Mouse (Mus musculus) lung, postnatal 10 days (tissue): ENCODE measurements around the gene Gm8113.
"Not testable (repeated sequence)": the region's sequence is repeated elsewhere in the genome, so short reads cannot be mapped to it uniquely, and the experiment has no call there.

Experiments
- DNase-seq: peaks from one replicate; pipeline ENCODE4 v3.0.0; 2021

The Gm8113 gene

DNA sequence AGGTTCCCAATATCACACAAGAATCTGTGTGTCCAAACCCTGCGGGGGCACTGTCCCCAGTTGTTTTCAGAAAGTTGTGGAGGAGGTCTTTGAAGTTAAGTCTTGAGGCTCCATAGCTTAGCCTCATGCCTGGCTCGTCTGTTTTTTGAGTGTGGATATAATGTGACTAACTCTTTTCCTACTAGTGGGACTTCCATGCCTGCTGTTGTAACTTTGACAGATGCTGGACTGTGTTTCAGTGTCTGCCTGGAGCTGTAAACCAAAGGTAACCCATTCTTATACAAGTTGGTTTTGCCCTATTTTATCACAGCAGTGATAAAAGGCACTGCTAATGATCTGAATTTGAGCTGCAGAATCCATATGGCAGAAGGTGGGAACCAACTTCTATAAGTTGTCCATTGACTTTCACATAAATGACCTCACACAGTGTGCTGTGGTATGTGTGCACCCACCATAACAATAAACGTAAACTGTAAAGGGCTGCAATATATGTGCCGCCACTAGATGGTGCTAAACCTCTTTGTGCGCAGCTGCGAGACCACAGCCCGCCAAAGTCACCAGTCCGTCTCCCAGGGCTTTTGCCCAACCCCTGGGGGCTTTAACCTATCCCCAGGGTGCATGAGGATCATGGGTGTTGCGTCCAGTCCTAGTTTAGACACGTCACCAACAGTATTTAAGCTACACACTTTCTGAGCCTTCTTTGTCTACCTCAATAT lies at the start of gene Gm8113:
Gm8113 (plus strand) TSS at position 703 of the 716 bp plus-strand sequence.
- peak; percentile 74 for DNase-seq

DNA sequence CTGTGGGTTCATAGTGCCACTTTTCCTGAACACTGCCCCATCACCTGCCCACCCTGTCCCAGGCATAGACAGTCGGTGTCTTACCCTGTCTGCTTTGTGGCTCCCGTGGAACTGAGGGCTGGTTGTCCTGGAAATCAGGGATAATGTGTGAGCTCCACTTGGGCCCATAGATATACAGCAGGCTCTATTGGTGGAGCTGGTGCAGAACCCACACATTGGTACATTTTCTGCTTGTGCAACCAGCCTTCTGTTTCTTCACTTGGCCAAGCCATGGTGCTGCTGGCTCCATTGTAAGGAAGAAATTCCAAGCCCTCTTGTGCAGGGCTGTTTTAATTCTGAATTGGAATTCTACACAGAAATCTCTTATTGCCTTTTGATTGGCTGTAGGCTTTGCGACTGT lies 49.8 kb upstream of the Gm8113 start, which contains the start of gene Ear1:
Ear1 (minus strand) TSS at position 101 of the 400 bp plus-strand sequence.
- not testable (repeated sequence) for DNase-seq

DNA sequence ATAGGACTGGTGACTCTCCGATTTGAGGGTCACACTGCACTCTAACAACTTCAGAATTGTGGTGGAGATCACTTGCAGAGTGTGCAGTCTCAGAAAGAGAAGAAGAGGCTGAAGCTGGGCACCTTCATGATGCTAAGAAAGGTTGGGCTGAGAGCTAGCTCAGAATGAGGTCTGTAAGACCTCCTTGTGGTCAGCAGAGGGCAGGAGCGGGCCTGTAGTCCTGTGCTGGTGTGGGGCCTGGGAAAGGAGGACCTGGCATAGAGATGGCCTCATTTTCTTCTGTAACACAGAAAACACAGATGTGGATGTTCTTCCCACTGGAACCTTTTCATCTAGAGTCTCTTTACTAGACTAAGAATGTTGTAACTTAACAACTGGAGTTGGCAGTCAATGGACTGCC lies 47.4 kb upstream of the Gm8113 start:
- not testable (repeated sequence) for DNase-seq

DNA sequence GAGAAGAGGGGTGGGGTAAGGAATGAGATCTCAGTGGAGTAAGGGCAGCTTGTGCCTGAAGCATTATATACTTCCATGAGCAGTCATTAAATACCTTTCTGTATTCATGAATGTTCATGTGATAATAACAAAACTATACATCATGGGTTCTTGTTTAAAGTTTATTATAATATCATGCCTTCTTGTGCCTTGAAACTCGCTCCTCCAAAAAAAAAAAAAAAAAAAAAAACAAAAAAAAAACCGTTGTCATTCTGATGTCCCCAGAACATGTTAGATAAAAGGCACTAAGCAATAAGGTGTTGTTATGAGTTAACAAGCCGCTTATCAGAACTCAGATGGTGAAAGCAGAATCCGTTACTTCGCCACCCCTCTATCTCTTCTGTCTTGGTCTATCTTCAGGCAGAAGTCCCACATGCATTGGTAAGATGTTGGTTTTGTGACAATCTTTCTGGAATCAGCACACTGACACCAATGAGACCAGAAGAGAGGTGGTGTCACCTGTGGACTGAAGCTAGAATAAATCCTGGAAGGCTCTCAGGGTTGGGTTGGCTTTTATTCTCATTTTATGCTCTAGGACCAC lies 45.1 kb upstream of the Gm8113 start:
- DNase-seq, result not testable (repeated sequence)

DNA sequence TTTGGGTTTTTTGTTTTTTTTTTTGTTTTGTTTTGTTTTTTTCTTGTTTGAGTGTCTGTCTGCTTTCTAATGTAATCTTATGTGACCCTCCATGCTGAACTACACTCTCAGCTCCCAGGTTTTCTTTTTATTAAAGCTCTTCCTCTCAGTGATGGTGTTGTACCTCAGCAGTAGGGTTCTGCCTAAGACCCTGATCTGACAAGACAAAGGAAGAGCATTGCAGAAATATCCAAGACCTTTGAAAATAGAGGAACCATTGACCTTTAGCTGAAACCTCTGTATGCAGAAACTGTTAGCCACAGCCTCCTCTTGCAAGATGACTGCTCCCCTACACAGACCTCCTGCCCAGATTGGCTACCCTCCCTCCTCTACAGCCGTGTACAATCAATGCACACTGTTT lies 39.0 kb upstream of the Gm8113 start:
- not testable (repeated sequence) for DNase-seq

DNA sequence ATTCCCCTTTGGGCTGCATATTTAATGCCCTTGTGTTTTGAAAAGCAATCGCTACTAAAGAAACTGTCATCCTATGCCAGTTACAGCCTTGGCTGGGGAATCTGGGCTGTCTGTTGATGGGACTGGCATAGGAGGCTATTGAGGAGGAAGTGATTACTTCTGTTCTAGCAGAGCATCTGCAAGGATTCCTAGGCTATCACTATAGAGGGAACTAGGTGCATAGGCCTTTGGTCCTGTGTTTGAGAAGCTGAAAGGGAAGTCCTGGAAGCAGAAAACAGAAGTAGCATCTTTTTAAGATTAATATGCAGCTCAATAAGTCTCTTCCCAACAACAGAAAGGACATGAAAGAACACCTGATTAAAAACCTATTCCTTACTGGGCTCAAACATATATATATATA lies 33.9 kb upstream of the Gm8113 start:
- not testable (repeated sequence) for DNase-seq

DNA sequence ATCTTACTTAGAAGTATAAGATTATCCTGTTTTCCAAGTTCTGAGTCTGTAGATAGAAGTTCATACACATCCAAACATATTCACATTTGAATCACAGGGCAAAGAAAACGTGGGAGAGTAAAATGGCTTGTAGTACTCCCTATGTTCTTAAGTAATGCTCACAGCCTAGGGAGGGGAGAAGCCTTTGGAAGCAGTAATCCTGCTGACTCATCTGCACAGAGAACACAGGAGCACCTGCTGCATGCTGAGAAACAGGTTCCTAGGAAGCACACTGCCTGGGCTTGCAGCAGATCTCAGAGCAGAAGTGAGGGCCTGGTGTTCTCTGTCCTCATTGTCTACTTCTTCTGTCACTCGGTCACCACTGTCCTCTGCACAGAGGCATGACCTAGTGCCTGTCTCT lies 29.8 kb upstream of the Gm8113 start:
- not testable (repeated sequence) for DNase-seq

DNA sequence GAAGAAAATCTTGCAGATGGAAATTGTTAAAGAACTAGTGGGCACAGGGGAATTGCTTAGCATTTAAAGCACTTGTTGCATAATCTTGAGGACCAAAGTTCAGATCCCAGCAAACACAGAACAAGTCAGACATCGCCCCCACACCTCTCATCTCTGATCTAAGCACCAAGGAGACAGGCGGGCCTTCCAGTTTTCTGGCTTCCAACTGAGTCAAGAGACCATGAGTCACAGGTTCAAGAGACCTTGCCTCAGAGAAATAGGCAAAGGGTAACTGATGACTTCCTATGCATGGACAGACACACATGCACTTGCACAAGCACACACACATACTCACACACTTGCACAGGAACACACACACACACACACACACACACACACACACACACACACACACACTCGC lies 26.6 kb upstream of the Gm8113 start:
- DNase-seq, result not testable (repeated sequence)

DNA sequence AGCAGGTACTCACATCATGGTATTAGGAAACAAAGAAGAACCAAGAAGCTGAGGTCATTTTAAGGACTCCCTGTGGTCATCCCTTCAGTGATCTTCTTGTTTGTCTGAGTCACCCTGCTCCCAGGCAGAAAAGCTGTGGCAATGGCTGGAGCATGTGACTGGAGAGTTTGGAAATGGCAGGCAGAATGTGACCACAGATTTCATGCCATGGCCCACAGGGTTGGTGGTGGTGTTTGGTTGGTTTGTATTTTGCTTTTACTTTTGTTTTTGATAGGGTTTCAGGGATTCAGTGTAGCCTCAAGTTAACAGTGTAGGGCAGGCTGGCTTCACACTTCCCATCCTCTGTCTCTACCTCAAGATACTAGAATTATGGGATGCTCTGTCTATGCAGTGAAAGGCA lies 7.0 kb upstream of the Gm8113 start:
- not testable (repeated sequence) for DNase-seq

DNA sequence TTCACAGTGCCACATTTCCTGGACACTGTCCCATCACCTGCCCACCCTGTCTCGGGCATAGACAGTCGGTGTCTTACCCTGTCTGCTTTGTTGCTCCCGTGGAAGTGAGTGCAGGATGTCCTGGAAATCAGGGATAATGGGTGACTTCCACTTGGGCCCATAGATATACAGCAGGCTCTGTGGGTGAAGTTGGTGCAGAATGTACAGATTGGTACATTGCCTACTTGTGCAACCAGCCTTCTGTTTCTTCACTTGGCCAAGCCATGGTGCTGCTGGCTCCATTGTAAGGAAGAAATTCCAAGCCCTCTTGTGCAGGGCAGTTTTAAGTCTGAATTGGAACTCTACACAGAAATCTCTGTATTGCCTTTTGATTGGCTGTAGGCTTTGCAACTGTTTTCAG lies 1.7 kb upstream of the Gm8113 start, which contains the start of gene Ear10:
Ear10 (minus strand) TSS at position 101 of the 400 bp plus-strand sequence.
- DNase-seq, result not testable (repeated sequence)

DNA sequence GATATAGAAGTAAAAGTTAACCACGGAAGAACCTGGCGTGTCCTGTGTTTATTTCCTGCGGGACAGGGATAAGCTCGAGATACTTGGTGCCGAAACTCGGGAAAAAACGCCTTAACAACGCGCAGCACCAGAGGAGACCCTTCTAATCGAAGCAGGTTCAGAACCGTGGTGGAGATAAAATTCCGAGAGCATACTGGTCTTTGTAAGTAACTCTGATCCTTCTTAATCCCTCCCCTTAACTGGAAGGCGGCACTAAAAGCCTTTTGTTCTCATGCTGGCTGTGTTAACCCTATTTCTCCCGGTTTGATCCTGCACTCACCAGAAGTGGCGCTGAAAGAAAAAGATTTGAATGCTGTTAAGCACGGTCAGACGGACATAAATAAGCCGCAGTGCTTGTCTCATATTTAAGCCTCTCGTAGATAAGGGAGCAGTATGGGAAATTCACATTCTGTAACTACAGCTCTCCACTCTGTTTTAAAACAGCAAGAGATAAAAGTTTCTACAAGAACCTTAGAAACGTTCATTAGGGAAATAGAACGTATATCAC lies 287 bp downstream of the Gm8113 start:
- DNase-seq, result not testable (repeated sequence)

DNA sequence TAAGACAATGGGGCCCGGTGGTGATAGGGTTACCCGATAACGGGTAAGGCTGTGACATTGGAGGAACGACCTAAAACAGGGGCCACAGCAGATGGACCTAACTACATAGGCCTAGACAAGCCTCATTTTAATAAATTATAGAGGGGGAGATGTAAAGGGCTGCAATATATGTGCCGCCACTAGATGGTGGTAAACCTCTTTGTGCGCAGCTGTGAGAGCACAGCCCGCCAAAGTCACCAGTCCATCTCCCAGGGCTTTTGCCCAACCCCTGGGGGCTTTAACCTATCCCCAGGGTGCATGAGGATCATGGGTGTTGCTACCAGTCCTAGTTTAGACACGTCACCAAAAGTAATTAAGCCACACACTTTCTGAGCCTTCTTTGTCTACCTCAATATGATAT lies 7.8 kb downstream of the Gm8113 start:
- DNase-seq, result peak; percentile 30

DNA sequence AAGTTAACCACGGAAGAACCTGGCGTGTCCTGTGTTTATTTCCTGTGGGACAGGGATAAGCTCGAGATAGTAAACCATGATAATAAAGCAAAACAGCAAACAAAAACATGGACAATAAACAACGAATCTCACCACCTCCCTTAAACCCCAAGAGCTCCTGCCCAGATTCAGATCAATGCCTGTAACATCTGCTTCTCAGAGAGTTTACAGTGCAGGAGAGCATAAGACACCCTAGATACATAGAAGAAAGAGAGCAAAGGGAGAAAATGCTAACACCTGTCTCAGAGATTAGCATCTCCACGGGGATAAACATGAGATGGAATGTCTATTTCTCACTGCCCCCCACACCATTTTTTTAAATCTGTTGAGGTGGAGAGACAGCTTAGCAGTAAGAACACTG lies 8.2 kb downstream of the Gm8113 start:
- DNase-seq, result not testable (repeated sequence)

DNA sequence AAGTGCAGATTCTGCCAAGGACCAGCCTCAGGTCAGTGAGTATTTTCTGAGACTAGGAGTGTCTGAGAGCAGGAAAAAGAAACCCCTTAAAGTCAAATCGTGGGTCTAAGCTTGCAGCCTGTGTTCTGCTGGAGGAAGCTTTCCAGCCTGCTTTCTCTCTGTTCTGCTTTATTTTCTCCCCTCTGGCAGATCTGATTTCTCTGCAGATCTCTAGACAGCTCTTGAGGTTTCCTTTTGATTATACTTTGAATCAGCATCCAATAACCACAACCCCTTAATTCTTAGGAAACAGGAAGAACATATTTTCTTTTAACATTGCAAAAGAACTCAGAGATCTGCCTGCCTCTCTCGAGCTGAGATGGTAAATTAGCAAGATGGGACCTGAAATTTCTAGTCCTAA lies 28.2 kb downstream of the Gm8113 start:
- not testable (repeated sequence) for DNase-seq

DNA sequence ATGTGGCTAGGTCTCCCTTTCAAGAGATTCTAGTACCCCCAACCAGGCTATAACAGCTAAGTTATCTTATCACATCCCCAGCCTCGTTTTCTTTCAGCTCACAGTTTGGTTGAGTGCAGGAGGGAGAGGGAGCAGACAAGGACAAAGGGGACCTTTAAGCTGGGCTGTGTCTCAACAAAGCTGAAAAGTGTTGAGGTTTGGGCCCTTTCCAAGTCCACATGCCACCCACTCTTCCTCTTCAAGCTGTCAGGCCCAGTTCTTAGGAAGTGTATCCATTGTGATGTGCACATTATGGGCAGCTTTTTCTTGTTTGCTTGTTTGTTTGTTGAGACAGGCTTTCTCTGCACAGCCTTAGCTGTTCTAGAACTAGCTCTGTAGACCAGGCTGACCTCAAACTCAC lies 29.9 kb downstream of the Gm8113 start:
- not testable (repeated sequence) for DNase-seq

DNA sequence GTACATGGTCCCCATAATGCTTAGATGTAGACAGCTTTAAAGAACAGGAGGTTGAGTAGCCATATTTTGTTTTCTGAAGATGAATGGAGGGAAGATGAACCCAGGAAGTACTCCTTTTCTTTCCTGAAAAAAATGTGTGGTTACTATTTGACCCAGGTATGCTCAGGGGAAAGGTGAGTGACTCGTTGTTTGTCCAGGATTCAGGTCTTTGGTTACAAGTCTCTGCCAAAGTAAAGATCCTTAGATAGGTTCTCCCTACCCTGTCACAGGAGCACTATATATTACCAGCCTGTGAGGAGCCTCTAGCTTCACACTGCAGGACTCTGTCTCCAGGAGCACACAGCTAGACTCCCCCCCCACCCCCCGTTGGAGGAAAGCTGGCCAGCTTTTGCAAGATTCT lies 31.6 kb downstream of the Gm8113 start, which contains the start of gene Ang5:
Ang5 (plus strand) TSS at position 301 of the 400 bp plus-strand sequence.
- DNase-seq, result not testable (repeated sequence)
